Mouse (Mus musculus): Measurements from ENCODE around the gene Ly6g5b. TPM values are rescaled to one million over a fixed set of nuclear protein-coding genes. Genes with fewer than 3 reads are reported as not detected.

Gene Ly6g5b
- polyA plus RNA-seq, 1 experiment = not detected

GRCm38 (mm10) chr17:35090166-35090932 lies 24.9 kb downstream of the Ly6g5b start:
- H3K36me3 ChIP-seq (ENCODE audit: control insufficient read depth, insufficient read depth, low read length, poor library complexity, severe bottlenecking) = no peaks in the 10 kb centered on the region
- H3K27me3 ChIP-seq (ENCODE audit: control insufficient read depth, insufficient read depth, low read length, poor library complexity, severe bottlenecking) = no peaks in the 10 kb centered on the region
- H3K4me1 ChIP-seq (ENCODE audit: control insufficient read depth, insufficient read depth, low read length) = no peaks in the 10 kb centered on the region
- no peak overlapping the region for H3K27ac ChIP-seq (ENCODE audit: insufficient read depth, low read length)
- TF ChIP-seq POLR2A (IDR thresholded peaks at IDR 0.05; ENCODE audit: insufficient read depth, low read length) (no peak), EP300 (IDR thresholded peaks at IDR 0.05; ENCODE audit: insufficient read depth, low read depth, low read length) (no peak), CTCF (IDR thresholded peaks at IDR 0.05; ENCODE audit: low read depth, low read length) (no peak)
- peak overlapping the region; percentile 75; the same call in 1 of the 2 replicates for H3K9ac ChIP-seq (ENCODE audit: low read depth, poor library complexity, severe bottlenecking)
- H3K9me3 ChIP-seq (replicated peaks; ENCODE audit: control insufficient read depth, insufficient read depth, low read length, poor library complexity, severe bottlenecking) = no peaks in the 10 kb centered on the region
- H3K4me3 ChIP-seq (ENCODE audit: low read depth, low read length) = no peak overlapping the region

DNA sequence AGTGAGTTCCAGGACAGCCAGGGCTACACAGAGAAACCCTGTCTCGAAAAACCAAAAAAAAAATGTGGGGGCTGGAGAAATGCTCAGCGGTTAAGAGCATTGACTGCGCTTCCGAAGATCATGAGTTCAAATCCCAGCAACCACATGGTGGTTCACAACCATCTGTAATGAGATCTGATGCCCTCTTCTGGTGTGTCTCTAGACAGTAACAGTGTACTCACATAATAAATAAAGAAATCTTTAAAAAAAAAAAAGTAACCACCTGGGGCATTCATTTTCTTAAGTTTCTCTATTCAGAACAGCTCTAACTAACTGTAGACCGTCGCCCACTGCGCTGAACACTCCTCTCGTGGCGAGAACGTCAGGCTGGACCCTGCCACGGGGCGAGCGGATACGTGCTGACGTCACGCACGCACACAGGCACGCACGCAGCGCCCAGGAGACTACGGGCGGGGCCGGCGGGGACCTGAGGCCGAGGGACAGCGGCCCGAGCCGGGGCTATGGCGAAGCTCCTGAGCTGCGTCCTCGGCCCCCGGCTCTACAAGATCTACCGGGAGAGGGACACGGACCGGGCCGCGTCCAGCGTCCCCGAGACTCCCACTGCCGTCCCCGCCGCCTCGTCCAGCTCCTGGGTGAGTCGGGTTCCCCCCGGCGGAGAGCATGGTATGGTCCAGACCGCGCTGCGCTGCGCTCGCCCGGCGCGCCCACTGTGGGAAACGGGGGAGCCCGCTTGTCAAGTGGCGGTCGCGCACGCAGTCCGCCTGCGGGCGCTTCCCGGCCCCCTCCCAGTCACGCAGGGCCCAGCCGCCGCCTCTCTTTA lies 26.2 kb downstream of the Ly6g5b start, which contains the start of gene Abhd16a:
Abhd16a (plus strand) TSS at position 439 of the 820 bp plus-strand sequence.
- H3K9ac ChIP-seq (ENCODE audit: low read depth, poor library complexity, severe bottlenecking) = peak within 1 kb of the TSS; percentile 75
- no peaks in the 10 kb centered on the region for H3K4me1 ChIP-seq (ENCODE audit: control insufficient read depth, insufficient read depth, low read length)
- H3K9me3 ChIP-seq (replicated peaks; ENCODE audit: control insufficient read depth, insufficient read depth, low read length, poor library complexity, severe bottlenecking) = no peaks in the 10 kb centered on the region
- TF ChIP-seq EP300 (IDR thresholded peaks at IDR 0.05; ENCODE audit: insufficient read depth, low read depth, low read length) (no peak), POLR2A (IDR thresholded peaks at IDR 0.05; ENCODE audit: insufficient read depth, low read length) (no peak), CTCF (IDR thresholded peaks at IDR 0.05; ENCODE audit: low read depth, low read length) (no peak)
- no peak within 1 kb of the TSS for H3K27ac ChIP-seq (ENCODE audit: insufficient read depth, low read length)
- H3K36me3 ChIP-seq (ENCODE audit: control insufficient read depth, insufficient read depth, low read length, poor library complexity, severe bottlenecking) = no peaks in the 10 kb centered on the region
- H3K27me3 ChIP-seq (ENCODE audit: control insufficient read depth, insufficient read depth, low read length, poor library complexity, severe bottlenecking) = no peaks in the 10 kb centered on the region
- H3K4me3 ChIP-seq (ENCODE audit: low read depth, low read length) = peak within 1 kb of the TSS; percentile 66

- Histone ChIP-seq H3K9ac (ENCODE audit: low read depth, poor library complexity, severe bottlenecking) (no peak overlapping the region), H3K27ac (ENCODE audit: insufficient read depth, low read length) (no peak overlapping the region), H3K27me3 (ENCODE audit: control insufficient read depth, insufficient read depth, low read length, poor library complexity, severe bottlenecking) (no peaks in the 10 kb centered on the region), H3K9me3 (replicated peaks; ENCODE audit: control insufficient read depth, insufficient read depth, low read length, poor library complexity, severe bottlenecking) (no peaks in the 10 kb centered on the region), H3K4me1 (ENCODE audit: control insufficient read depth, insufficient read depth, low read length) (no peaks in the 10 kb centered on the region), H3K4me3 (ENCODE audit: low read depth, low read length) (no peak overlapping the region), H3K36me3 (ENCODE audit: control insufficient read depth, insufficient read depth, low read length, poor library complexity, severe bottlenecking) (no peaks in the 10 kb centered on the region)
- TF ChIP-seq POLR2A (IDR thresholded peaks at IDR 0.05; ENCODE audit: insufficient read depth, low read length) = no peak
- TF ChIP-seq EP300 (IDR thresholded peaks at IDR 0.05; ENCODE audit: insufficient read depth, low read depth, low read length) = no peak
- TF ChIP-seq CTCF (IDR thresholded peaks at IDR 0.05; ENCODE audit: low read depth, low read length) = no peak
Measured at GRCm38 (mm10) chr17:35088151-35088550, 27.1 kb downstream of the Ly6g5b start.

DNA sequence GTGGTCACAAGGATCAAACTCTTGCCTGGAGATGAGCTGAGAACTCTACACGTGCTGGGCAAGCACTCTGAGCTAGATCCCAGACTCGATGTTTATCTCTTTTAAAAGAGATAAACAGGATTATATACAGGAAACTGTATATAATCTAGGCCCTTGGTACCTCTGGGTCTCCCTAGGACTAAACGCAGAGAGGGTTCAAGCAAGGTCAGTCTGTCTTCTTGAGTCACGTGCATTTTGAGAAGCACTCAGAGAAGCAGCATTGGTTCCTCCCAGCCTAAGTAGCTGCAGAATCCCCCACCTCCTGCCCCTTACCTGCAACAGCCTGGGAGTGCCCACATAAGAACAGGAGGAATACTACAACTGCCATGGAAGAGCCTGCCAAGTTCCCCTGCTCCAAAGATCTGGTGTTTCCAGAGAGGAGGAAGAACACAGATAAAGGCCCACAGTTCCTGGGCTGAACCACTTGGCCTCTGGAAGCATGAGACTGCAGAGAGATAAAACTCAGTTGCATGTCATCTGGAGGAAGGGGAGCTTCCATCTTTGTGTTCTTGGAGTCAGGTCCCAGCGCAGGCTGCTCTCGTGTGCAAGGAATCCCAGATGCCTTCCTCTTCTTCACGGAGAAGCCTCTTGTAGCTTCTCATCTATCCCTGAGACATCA lies 29.9 kb downstream of the Ly6g5b start, which contains the start of gene Ly6g6f:
Ly6g6f (minus strand) TSS at position 403 of the 658 bp plus-strand sequence.
- no peak within 1 kb of the TSS for H3K4me3 ChIP-seq (ENCODE audit: low read depth, low read length)
- TF ChIP-seq POLR2A (IDR thresholded peaks at IDR 0.05; ENCODE audit: insufficient read depth, low read length) = no peak
- TF ChIP-seq CTCF (IDR thresholded peaks at IDR 0.05; ENCODE audit: low read depth, low read length) = no peak
- TF ChIP-seq EP300 (IDR thresholded peaks at IDR 0.05; ENCODE audit: insufficient read depth, low read depth, low read length) = no peak
- H3K4me1 ChIP-seq (ENCODE audit: control insufficient read depth, insufficient read depth, low read length) = no peaks in the 10 kb centered on the region
- no peaks in the 10 kb centered on the region for H3K9me3 ChIP-seq (replicated peaks; ENCODE audit: control insufficient read depth, insufficient read depth, low read length, poor library complexity, severe bottlenecking)
- no peaks in the 10 kb centered on the region for H3K36me3 ChIP-seq (ENCODE audit: control insufficient read depth, insufficient read depth, low read length, poor library complexity, severe bottlenecking)
- no peak within 1 kb of the TSS for H3K9ac ChIP-seq (ENCODE audit: low read depth, poor library complexity, severe bottlenecking)
- H3K27me3 ChIP-seq (ENCODE audit: control insufficient read depth, insufficient read depth, low read length, poor library complexity, severe bottlenecking) = no peaks in the 10 kb centered on the region
- H3K27ac ChIP-seq (ENCODE audit: insufficient read depth, low read length) = no peak within 1 kb of the TSS

GRCm38 (mm10) chr17:35083929-35084497 lies 31.2 kb downstream of the Ly6g5b start:
- Histone ChIP-seq H3K4me1 (ENCODE audit: control insufficient read depth, insufficient read depth, low read length) (no peaks in the 10 kb centered on the region), H3K4me3 (ENCODE audit: low read depth, low read length) (no peak overlapping the region), H3K36me3 (ENCODE audit: control insufficient read depth, insufficient read depth, low read length, poor library complexity, severe bottlenecking) (no peaks in the 10 kb centered on the region), H3K27ac (ENCODE audit: insufficient read depth, low read length) (no peak overlapping the region), H3K9me3 (replicated peaks; ENCODE audit: control insufficient read depth, insufficient read depth, low read length, poor library complexity, severe bottlenecking) (no peaks in the 10 kb centered on the region), H3K9ac (ENCODE audit: low read depth, poor library complexity, severe bottlenecking) (no peak overlapping the region), H3K27me3 (ENCODE audit: control insufficient read depth, insufficient read depth, low read length, poor library complexity, severe bottlenecking) (no peaks in the 10 kb centered on the region)
- no peak for TF ChIP-seq CTCF (IDR thresholded peaks at IDR 0.05; ENCODE audit: low read depth, low read length)
- no peak for TF ChIP-seq EP300 (IDR thresholded peaks at IDR 0.05; ENCODE audit: insufficient read depth, low read depth, low read length)
- TF ChIP-seq POLR2A (IDR thresholded peaks at IDR 0.05; ENCODE audit: insufficient read depth, low read length) = no peak

Measured in ES-Bruce4 (cell line).